Mouse (Mus musculus): ENCODE measurements at regions not wholly inside any gene's neighbourhood (a gene's known extent, or its start where the extent isn't known, plus 50 kb on each side); places are given as distances from the start of the nearest gene placed in this dataset.

- in situ Hi-C loops (cut with MboI, MseI) = no loop called here
Observed at GRCm38 (mm10) chr2:123023918-123024317, 258.9 kb downstream of the Sqor start.

GRCm38 (mm10) chr2:123024380-123024779, 259.3 kb downstream of the Sqor start:
- in situ Hi-C loops (cut with MboI, MseI) = no loop called here

GRCm38 (mm10) chr2:123024976-123025585, 260.0 kb downstream of the Sqor start:
- in situ Hi-C loops (cut with MboI, MseI) = no loop called here

- in situ Hi-C loops (cut with MboI, MseI) = no loop called here
Observed at GRCm38 (mm10) chr2:123047321-123047720, 282.3 kb downstream of the Sqor start.

- in situ Hi-C loops (cut with MboI, MseI) = no loop called here
Observed at GRCm38 (mm10) chr2:123064648-123065047, 299.6 kb downstream of the Sqor start.

- in situ Hi-C loops (cut with MboI, MseI) = no loop called here
Observed at GRCm38 (mm10) chr2:123068809-123069208, 303.8 kb downstream of the Sqor start.

- in situ Hi-C loops (cut with MboI, MseI) = no loop called here
Observed at GRCm38 (mm10) chr2:123072653-123073052, 307.6 kb downstream of the Sqor start.

- in situ Hi-C loops (cut with MboI, MseI) = no loop called here
Observed at GRCm38 (mm10) chr2:123073476-123074085, 308.5 kb downstream of the Sqor start.

- in situ Hi-C loops (cut with MboI, MseI) = no loop called here
Observed at GRCm38 (mm10) chr2:123092726-123093125, 327.7 kb downstream of the Sqor start.

GRCm38 (mm10) chr2:123103530-123103929, 338.5 kb downstream of the Sqor start:
- in situ Hi-C loops (cut with MboI, MseI) = no loop called here

- in situ Hi-C loops (cut with MboI, MseI) = no loop called here
Observed at GRCm38 (mm10) chr2:123131496-123131895, 366.5 kb downstream of the Sqor start.

GRCm38 (mm10) chr2:123153170-123153569, 388.1 kb downstream of the Sqor start:
- in situ Hi-C loops (cut with MboI, MseI) = no loop called here

- in situ Hi-C loops (cut with MboI, MseI) = loop anchor here in 1 of 2 experiments (10.0 kb wide), 1 partner anchor 901 kb away; no protein-coding TSS in a partner anchor
Observed at GRCm38 (mm10) chr2:123165384-123165783, 400.3 kb downstream of the Sqor start.

- in situ Hi-C loops (cut with MboI, MseI) = no loop called here
Observed at GRCm38 (mm10) chr2:123170611-123171010, 405.6 kb downstream of the Sqor start.

- in situ Hi-C loops (cut with MboI, MseI) = no loop called here
Observed at GRCm38 (mm10) chr2:123182208-123182607, 417.2 kb downstream of the Sqor start.

GRCm38 (mm10) chr2:123190795-123191582, 426.0 kb downstream of the Sqor start:
- in situ Hi-C loops (cut with MboI, MseI) = no loop called here

GRCm38 (mm10) chr2:123194533-123194932, 429.5 kb downstream of the Sqor start:
- in situ Hi-C loops (cut with MboI, MseI) = no loop called here

All from T-helper 17 cell (primary cell).